Mouse (Mus musculus) 3134 (cell line): ENCODE data around the gene Enthd1.

Experiments used
- DNase-seq: peaks from one replicate; pipeline ENCODE4 v3.0.0-alpha.2; 2011; ENCODE audit warnings: low spot score; ENCODE audit not compliant: insufficient read length; ENCODE audit errors: extremely low read depth

Gene Enthd1

DNA sequence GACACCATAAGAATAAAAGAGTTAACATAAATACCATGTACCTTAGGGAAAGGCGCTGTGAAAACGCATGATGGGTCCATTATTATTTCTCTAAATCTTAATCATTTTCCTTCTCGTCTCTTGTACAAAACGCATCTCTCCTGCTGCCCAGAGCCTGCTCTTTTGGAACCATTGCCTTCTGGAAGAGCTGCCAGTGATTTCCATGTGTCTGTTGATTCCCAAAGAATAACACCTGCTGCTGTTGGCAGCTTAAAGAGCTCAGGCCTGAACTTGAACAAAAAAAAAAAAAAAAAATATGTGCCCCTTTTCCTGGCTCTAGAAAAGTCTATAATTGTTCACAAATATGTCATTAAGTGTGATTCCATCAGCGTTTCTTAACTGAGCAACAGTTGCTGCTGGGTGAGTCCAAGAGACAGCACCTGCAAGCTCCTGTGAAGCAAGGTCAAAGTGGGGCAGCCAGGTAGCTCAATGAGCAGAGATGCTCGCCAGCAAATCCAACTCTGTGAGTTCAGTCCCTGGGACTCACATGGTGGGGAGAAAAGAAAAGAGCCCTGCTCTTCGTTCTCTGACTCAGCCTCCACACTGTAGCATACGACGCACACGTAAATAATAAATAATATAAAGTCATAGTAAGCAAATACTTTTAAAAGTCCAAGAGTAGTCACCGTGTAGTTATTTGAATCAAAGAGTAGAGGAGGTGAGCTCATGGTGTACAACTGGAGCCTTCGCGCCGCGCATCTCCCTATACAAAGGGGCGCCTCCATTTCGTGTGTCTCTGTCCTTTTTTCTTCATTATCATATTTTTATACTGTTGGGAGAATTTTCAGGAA lies 9.5 kb upstream of the Enthd1 start:
- DNase-seq: no peak

GRCm38 (mm10) chr15:80572811-80573520 lies 8.0 kb upstream of the Enthd1 start:
- DNase-seq: no peak

DNA sequence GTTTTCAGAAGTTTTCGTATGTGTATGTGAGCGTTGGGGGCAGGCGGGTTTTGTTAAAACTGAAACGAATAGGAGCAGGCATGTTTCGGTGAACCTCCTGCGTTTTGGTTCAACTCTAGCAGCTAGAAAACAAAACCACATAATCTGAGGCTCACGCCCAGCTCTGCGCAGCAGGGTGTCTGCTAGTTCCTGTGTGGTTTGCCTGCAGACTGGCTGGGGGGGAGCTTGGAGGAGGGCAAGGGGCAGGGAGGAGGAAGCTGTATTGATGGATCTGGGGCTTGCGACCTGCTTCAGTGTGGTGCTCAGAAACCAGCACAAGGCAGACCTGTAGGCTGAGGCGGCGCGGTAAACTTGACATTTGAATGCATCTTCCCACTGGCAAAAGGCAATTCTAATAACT lies 7.3 kb upstream of the Enthd1 start, which contains the start of gene Grap2:
Grap2 (plus strand) TSS at position 304 of the 400 bp plus-strand sequence.
- no peak for DNase-seq

DNA sequence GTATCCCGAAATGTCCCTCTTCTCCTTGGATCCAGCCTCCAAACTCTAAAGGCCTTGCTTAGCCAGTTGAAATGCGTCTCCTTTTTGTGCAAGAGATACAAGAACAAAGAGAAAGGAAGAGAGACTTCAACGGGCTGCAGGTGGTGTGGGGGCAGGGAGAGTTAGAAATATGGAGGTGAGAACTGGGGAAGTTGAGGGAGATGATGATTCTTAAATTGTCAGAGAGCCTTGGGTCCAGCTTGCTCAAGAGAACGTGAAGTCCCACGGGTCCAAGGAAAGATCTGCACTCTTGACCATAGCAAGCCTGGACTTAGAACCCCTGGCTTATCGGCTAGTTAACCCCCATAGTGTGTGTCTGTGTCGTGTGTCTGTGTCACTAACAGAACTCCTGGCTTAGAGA lies 6.7 kb upstream of the Enthd1 start:
- DNase-seq: no peak

DNA sequence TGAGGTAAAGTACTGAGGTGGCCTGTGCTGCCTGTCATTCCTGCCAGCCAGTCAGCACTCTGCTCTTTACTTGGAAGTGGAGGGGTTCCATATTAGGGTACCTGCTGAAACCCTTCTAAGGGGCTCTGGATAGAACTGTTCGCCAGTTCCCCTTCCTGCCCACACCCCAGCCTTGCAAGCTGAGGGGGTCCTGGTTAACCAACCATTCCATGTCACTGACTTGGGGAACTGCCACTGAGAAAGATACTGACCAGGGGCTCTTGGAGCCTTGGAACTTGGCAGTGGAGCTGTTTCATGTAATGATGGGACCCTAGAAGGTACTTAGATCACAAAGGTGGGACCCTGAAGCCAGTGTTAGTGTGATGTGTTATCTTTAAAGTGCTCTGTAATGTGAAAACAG lies 5.3 kb upstream of the Enthd1 start:
- DNase-seq: no peak

DNA sequence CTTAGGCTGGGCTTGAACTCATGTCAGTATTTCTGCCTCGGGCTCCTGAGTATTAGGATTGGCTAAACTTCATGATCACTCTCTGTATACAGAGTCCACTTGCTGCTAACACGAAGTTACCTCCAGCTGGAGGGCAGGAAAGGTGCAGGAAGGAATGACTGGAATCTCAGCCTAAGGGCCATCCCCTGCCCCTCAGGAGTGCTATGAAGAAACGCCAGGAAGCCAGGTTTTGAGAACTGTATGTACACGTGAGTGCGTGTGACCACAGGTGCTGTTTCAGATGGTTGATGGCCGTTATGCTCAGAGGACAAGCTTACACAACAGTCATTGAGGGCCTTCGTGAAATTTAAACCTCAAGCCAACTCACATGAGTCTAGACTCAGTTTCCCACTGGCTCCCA lies 4.2 kb upstream of the Enthd1 start:
- no peak for DNase-seq

DNA sequence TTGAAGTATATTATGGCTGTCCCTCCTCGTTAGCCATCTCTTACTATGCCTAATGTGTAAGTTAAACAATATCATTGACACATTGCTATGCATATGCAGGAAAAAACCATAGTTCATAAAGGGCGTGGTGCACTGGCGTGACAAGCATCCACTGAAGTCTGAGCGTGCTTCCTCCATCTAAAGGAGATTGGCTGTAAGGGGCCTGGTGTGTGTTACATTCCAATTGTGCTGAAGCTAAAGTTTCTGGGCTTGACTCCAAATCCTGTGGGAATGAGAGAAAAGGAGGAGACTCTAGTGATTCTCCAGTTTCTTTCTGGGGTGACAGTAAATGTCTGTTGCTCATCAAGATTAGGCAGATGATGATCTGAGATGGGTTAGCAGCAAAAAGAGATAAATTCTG lies 2.8 kb upstream of the Enthd1 start:
- no peak for DNase-seq

DNA sequence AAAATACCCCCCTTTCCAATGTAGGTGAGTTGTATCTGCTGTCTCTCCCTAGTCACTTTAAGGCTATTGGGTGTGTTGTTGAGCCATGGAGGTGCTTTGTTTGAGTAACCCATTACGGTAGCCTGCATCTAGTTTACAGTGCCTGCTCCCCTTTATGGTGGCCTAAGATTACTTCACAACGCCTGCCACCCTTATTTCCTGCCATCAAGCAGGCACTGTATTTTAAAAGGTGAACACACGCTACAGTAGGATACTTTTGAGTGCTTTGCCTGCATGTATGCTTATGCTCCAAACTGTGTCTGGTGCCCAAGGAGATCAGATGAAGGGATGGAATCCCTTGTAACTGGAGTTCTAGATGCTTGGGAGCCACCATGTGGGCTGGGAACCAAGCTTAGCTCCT lies 2.2 kb upstream of the Enthd1 start:
- DNase-seq: no peak

DNA sequence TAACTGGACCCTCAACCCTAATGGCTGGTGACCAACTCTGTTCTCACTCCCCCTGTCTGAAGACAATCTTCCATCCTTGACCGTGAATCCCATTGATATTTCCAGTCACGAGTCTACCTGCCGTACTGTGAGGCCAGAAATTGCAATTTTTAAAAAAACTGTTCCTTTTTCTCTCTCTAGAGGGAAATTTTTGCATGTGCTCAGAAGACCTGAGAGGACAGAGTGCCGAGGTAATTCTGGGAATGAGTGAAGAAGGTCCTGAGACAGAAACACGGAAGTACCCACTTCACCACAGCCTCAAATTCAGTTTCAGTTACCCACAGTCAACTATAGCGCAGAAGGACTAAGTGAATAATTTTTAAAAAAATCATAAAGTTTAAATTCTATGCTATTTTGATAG lies 1.7 kb upstream of the Enthd1 start:
- no peak for DNase-seq

DNA sequence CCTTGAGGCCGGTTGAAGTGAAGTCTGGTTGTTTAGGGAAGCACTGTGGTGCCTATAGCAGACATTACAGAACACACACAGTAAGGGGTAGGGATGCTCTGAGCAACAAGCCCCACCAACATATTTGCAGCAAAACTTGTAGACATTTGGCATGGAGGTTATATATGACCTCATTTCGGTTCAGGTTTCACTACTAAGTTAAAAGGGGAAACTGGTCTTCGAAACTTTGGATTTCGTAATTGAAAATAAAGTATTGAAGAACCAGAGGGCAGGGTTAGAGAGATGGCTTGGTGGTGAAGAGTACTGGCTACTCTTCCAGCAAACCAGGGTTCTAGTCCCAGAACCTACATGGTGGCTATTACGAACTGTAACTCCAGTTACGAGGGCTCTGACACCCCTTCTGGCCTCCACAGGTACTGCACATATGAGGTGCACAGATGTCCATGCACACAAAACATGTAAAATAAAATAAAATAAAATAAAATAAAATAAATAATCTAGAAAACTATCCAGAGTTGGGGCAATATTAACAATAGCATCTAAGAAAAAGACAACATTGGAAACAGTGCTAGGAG lies 1.2 kb downstream of the Enthd1 start:
- DNase-seq: no peak

GRCm38 (mm10) chr15:80562446-80562845 lies 2.5 kb downstream of the Enthd1 start:
- no peak for DNase-seq

GRCm38 (mm10) chr15:80560646-80561580 lies 4.0 kb downstream of the Enthd1 start:
- DNase-seq: peak; percentile 37

DNA sequence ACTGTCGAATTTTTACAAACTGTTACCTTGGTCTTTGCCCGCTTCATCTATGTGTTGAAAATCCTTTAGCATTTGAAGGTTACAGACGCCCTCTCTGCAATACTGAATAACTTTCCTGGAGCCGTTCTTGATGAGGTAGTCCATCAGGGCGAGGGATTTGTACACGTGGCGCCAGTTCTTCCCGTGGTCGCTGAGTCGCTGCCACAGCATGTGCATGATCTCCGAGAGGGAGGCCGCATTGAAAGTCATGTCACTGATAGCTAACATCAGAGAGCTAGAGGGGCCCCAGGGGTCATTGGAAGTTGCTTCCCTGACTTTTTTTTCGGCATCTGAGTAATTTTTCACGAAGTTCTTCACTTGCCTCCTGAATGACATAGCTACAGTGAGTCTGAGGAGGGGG lies 5.0 kb downstream of the Enthd1 start:
- peak; percentile 29 for DNase-seq

GRCm38 (mm10) chr15:80559534-80559933 lies 5.4 kb downstream of the Enthd1 start:
- DNase-seq: no peak

- no peak for DNase-seq
Measured at GRCm38 (mm10) chr15:80557745-80558144, 7.2 kb downstream of the Enthd1 start.

GRCm38 (mm10) chr15:80556021-80556420 lies 8.9 kb downstream of the Enthd1 start:
- no peak for DNase-seq

- no peak for DNase-seq
Measured at GRCm38 (mm10) chr15:80554860-80555822, 9.8 kb downstream of the Enthd1 start.

GRCm38 (mm10) chr15:80545430-80545829 lies 19.5 kb downstream of the Enthd1 start:
- no peak for DNase-seq

- DNase-seq: no peak
Measured at GRCm38 (mm10) chr15:80544115-80544514, 20.8 kb downstream of the Enthd1 start.
